Mouse (Mus musculus) heart, adult 9 months (tissue): ENCODE results near the gene Zglp1.
A peak's percentile ranks its signal among the peaks of the same experiment; 100 is the strongest.

Experiments used
- DNase-seq, 2 experiments: peaks; one replicate each; pipeline ENCODE4 v3.0.0; 2022; ENCODE audit warnings: low spot score in 2 of 2

Gene Zglp1

GRCm38 (mm10) chr9:21067006-21067684, at the start of gene Zglp1:
TSS of gene Zglp1 (minus strand) at chr9:21067093.
- DNase-seq: no peak

DNA sequence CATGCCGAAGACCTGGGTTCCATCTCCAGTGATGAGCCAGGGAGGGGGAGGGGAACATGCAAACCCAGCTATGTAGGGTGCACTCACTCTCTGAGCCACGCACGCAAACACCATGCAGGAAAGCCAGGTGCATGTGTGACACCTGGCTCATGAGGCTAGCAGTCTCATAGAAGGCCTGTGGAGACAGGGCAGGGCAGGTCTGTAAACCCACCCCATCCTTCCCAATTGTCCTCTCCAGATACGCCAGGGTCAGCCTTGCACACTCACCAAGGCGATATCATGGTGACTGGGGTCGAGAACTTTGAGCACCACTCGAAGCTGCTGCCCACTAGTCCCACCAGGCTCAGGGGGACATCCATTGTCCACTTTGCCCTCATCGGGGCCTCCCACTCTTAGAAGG, 48.2 kb upstream of the Zglp1 start:
- DNase-seq: no peak

- no peak for DNase-seq
Observed at GRCm38 (mm10) chr9:21114190-21114589, 47.3 kb upstream of the Zglp1 start.

DNA sequence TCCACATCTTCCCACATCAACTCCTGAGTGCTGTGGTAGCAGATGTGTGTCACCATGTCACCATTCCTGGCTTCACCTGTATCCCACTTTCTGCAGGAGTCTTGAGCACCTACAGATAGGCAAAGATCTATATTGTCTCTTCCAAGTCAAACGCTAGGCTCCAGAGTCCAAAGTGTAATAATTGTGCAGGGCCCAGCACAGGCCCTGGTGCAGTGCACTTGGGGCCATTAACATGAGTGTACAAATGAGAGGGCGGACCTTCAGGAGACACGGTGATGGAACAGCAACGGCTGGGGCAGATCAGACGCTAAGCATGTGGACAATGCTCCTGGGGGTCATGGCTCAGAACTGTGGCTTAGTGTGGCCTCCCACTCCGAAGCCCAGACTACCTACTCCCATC, 46.9 kb upstream of the Zglp1 start:
- DNase-seq: no peak

DNA sequence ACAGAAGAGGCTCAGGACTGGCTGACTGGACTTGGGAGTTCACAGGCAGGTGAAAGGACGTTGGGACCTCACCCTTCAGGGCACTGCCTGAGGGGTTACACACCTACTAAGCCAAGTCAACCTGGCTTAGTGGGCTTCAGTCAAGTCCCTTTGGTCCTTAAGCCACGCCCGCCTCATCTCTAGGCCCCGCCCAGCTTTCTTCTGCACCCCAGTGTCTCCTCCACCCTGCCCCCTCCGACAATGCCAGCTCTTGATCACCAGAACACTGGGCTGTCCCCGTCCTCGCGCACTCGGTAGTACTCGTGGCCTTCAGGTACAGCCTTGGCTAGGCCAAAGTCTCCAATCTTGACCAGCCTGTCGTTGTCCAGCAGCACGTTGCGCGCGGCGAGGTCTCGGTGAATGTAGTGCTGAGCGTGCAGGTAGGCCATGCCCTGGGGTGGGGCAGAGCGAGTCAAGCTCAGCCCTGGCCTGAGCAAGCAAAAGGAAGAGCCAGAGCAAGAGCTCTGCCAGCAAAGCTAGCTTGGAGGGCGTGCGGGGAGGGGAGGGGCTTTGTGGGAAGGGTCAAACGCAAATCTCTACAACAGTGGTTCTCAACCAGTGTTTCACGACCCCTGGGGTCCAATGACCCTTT, 40.8 kb upstream of the Zglp1 start:
- no peak for DNase-seq

- no peak for DNase-seq
Observed at GRCm38 (mm10) chr9:21105760-21106564, 39.1 kb upstream of the Zglp1 start.

DNA sequence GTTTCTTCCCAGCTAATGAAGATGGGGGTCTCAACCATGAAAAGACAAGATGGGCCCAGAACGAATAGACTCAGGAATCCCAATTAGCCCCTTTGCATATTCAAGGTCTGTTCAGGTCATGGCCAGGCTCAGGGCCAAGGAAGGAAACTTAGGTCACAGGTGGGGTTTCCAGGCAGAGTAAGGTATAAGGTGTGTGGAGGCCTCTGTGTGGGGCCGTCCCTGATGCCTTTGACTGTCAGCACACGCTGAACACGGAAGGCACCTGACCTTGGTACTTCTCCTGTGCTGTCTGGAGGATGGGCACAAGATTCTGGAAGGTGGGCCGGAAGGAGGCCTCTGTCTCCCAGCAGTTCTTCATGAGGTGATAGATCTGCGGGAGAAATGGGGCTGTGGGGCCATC, 37.9 kb upstream of the Zglp1 start:
- no peak for DNase-seq

DNA sequence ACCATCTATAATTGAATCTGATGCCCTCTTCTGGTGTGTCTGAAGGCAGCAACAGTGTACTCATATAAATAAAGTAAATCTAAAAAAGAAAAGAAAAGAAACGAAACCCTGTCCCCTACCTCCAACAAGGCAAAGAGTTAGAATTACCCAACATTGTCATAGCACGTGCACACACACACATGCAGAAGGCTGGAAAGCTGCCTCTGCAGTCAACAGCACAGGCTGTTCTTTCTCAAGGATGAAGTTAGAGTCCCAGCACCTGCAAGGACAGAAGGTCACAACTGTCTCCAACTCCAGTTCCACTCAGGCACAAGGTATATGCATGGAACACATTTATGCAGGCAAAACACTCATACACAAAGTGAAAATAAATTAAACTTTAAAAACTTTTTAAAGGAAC, 35.2 kb upstream of the Zglp1 start:
- no peak for DNase-seq

DNA sequence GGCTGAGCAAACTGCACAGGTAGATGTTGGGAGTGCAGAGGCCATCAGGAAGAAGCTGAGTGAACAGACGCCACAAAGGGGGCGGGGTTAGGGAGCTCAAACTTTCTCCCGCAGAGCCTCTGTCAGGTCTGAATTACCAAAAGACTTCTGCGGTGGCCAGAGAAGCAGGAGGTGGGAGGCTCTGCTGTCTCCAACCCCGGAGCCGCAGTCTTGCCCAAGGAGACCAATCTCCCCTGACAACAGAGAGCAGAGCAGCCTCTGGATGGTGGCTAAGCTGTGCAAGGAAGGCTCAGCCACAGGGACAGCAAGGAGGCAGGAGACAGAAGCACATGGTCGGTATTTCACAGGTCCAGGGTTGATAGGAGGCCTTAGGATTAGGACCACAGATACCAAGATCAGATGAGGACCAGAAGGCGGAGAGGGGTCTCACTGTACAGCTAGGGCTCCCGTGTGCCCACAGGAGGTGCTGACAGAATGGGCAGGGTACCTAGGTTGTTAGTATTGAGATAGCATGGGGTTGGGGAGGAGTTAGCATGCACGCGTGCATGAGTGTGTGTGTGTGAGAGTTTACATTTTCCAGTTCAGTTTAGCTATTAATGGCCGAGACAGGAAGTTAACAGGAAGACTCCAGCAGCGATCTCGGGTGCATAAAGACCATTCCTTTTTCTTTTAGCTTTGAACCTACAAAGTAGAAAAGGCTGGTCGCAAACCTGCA, 33.7 kb upstream of the Zglp1 start:
- DNase-seq: no peak

- peak in 1 of 2 experiments; percentile 18 for DNase-seq
Observed at GRCm38 (mm10) chr9:21097793-21098192, 30.9 kb upstream of the Zglp1 start.

GRCm38 (mm10) chr9:21095958-21096357, 29.1 kb upstream of the Zglp1 start:
- DNase-seq: no peak

GRCm38 (mm10) chr9:21093423-21093822, 26.5 kb upstream of the Zglp1 start:
- DNase-seq: no peak

- DNase-seq: peak; percentile 97 to 98
Observed at GRCm38 (mm10) chr9:21091707-21092320, 24.9 kb upstream of the Zglp1 start, which contains the start of the genes Gm38431 and Raver1. TSS of gene Gm38431 (minus strand) at chr9:21091997. TSS of gene Raver1 (minus strand) at chr9:21092008.

GRCm38 (mm10) chr9:21090972-21091706, 24.2 kb upstream of the Zglp1 start:
- no peak for DNase-seq

DNA sequence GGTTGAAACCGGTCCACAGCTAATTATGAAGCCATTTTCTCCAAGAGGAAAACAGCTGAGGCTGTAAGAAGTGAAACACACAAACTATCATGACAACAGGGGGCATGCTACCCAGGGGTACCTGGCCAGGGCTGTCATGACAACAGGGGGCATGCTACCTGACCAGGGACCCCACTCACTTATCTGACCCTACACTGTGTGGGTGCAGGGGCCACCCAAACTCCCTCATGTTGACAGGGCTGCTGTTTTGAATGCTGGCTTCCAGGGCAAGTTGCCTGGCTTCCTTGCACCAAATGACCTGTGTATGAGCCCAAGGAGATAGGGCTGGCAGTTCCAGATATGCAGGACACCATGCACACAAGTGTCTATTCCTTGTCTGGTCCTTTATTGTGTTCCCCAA, 23.6 kb upstream of the Zglp1 start:
- no peak for DNase-seq

GRCm38 (mm10) chr9:21083324-21083723, 16.4 kb upstream of the Zglp1 start:
- DNase-seq: no peak

DNA sequence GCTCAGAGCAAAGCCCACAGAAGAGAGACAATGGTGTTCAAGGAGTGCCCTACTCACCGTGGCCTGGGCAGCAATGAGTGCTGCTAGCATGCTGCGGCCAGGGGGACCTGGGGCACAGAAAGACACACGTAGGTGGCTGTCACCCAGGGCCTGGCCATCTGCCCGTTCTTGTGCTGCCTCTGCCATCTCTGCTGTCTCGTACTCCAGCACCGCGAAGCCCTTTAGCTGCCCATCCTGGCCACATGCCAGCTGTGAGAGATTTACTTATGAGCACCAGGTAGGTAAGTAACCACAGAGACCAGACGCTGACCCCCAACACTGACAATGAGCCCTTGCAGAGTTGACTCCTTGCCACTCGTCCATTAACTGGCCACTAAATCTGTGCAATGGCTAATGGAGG, 14.2 kb upstream of the Zglp1 start:
- no peak for DNase-seq

- no peak for DNase-seq
Observed at GRCm38 (mm10) chr9:21075625-21076024, 8.7 kb upstream of the Zglp1 start.

DNA sequence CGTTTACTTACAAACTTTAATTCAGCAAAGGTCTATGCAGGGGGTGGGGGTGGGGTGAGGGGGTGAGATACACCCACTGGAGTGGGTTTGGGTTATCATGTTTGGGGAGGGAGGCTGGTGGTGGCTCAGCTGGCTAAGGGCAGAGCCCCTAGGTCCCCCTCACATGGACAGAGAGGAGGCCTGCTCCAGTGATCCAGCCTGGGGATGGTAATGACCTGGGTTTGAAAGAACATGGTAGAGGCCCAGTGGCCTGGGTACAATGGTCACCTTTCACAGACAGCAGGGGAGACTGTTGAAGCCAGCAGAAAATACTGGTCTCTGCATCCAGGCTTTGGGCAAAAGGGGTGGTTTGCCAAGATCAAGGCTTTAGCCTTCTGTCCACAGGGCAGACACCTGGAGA, 7.3 kb upstream of the Zglp1 start:
- no peak for DNase-seq

- DNase-seq: peak; percentile 90 to 92
Observed at GRCm38 (mm10) chr9:21073044-21073840, 6.3 kb upstream of the Zglp1 start, which contains the start of the genes Gm49373 and Fdx1l. TSS of gene Gm49373 (minus strand) at chr9:21073096. TSS of gene Fdx1l (minus strand) at chr9:21073614.
